Mouse (Mus musculus): ENCODE measurements around the gene Mettl7b.

DNA sequence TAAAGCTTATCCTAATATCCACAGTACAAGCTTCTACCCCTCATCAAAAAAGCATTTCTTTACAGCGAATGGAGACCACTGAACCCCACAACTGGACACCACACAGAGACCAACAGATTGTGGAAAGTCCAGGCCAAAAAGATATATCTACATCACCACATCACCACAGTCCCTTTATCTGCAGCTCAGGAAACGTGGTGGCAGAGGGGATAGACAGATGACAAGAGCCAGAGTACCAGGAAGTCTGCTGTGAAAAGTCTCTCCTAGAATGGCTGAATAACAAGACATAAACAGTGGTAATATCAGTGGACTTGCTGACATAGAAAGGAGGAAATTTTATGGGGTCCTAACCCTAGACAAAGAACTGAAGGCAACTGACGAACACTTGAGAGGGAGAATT, 15.6 kb upstream of the Mettl7b start:
- TF ChIP-seq CEBPB (IDR thresholded peaks at IDR 0.05; ENCODE audit: low read depth) (no peak), CTCF (IDR thresholded peaks at IDR 0.05; ENCODE audit: control insufficient read depth, insufficient read depth, insufficient read length) (no peak), MAX (IDR thresholded peaks at IDR 0.05) (no peak), USF1 (IDR thresholded peaks at IDR 0.05; ENCODE audit: low read depth) (no peak), MYOG (IDR thresholded peaks at IDR 0.05; ENCODE audit: control insufficient read depth, extremely low read depth, insufficient read length) (no peak), MYOD1 (IDR thresholded peaks at IDR 0.05; ENCODE audit: control insufficient read depth, insufficient read length, low read depth) (no peak), FOSL1 (IDR thresholded peaks at IDR 0.05; ENCODE audit: insufficient read depth, low read length, poor library complexity, severe bottlenecking) (no peak)

Measured in C2C12 (cell line).